Mouse (Mus musculus): ENCODE data around the gene Aarsd1. TPM values are rescaled to one million over a fixed set of nuclear protein-coding genes. Genes with fewer than 3 reads are reported as not detected.

Gene Aarsd1
- polyA plus RNA-seq, 1 experiment from 2014 or later: 85.3 TPM

- Histone ChIP-seq H3K36me3 (no peaks in the 10 kb centered on the region), H3K9ac (no peak overlapping the region), H3K4me1 (no peaks in the 10 kb centered on the region), H3K4me2 (replicated peaks) (no peak overlapping the region), H3K27ac (no peak overlapping the region), H3K9me3 (no peaks in the 10 kb centered on the region), H3K27me3 (replicated peaks) (no peaks in the 10 kb centered on the region), H3K4me3 (no peak overlapping the region)
- 65% methylated on average over 3 of the region's 3 CpGs for WGBS
- no peak for ATAC-seq (ENCODE audit: low FRiP score, low read depth)
Measured at GRCm38 (mm10) chr11:101360651-101361113, 56.7 kb downstream of the Aarsd1 start.

- H3K27me3 ChIP-seq (replicated peaks): no peaks in the 10 kb centered on the region
- H3K27ac ChIP-seq: no peak overlapping the region
- no peak for ATAC-seq (ENCODE audit: low FRiP score, low read depth)
- no peak overlapping the region for H3K4me3 ChIP-seq
- no peaks in the 10 kb centered on the region for H3K4me1 ChIP-seq
- no peak overlapping the region for H3K9ac ChIP-seq
- H3K9me3 ChIP-seq: no peaks in the 10 kb centered on the region
- H3K36me3 ChIP-seq: no peaks in the 10 kb centered on the region
- H3K4me2 ChIP-seq (replicated peaks): no peak overlapping the region
- WGBS: 71% methylated on average over 9 of the region's 9 CpGs
Measured at GRCm38 (mm10) chr11:101359776-101360175, 57.6 kb downstream of the Aarsd1 start.

GRCm38 (mm10) chr11:101357505-101358182 is 59.8 kb downstream of the Aarsd1 start:
- Histone ChIP-seq H3K36me3 (no peaks in the 10 kb centered on the region), H3K27me3 (replicated peaks) (no peaks in the 10 kb centered on the region), H3K27ac (no peak overlapping the region), H3K4me3 (no peak overlapping the region), H3K4me1 (no peaks in the 10 kb centered on the region), H3K4me2 (replicated peaks) (no peak overlapping the region), H3K9ac (no peak overlapping the region), H3K9me3 (no peaks in the 10 kb centered on the region)
- ATAC-seq (ENCODE audit: low FRiP score, low read depth): no peak
- WGBS: 86% methylated on average over 3 of the region's 3 CpGs

Small RNAs within 50 kb of the gene (microRNA-seq; reads per million reads assigned to microRNA genes)
- gene Mir6929: not detected

Other genes with a start within 250 kb of the Aarsd1 start
- 1.7 and 2.2 TPM in 2 replicates for gene Cntnap1, start 247.1 kb downstream of the Aarsd1 start, polyA plus RNA-seq (2016; fragmentation: Nextera tagmentation; extraction: Ambion mirVana)
- 16.1 and 17.1 TPM in 2 replicates for gene Plekhh3, start 246.3 kb downstream of the Aarsd1 start, polyA plus RNA-seq (2016; fragmentation: Nextera tagmentation; extraction: Ambion mirVana)
- 0.29 and 0.37 TPM in 2 replicates for gene Ccr10, start 242.2 kb downstream of the Aarsd1 start, polyA plus RNA-seq (2016; fragmentation: Nextera tagmentation; extraction: Ambion mirVana)
- gene Ezh1, start 191.2 kb downstream of the Aarsd1 start, polyA plus RNA-seq (2016; fragmentation: Nextera tagmentation; extraction: Ambion mirVana): 14.1 and 14.3 TPM in 2 replicates
- gene Ramp2, start 171.6 kb downstream of the Aarsd1 start, polyA plus RNA-seq (2016; fragmentation: Nextera tagmentation; extraction: Ambion mirVana): 73.4 and 79.4 TPM in 2 replicates
- 101 and 103 TPM in 2 replicates for gene Vps25, start 163.9 kb downstream of the Aarsd1 start, polyA plus RNA-seq (2016; fragmentation: Nextera tagmentation; extraction: Ambion mirVana)
- 6.2 and 7.5 TPM in 2 replicates for gene Wnk4, start 157.0 kb downstream of the Aarsd1 start, polyA plus RNA-seq (2016; fragmentation: Nextera tagmentation; extraction: Ambion mirVana)
- gene Cntd1, start 138.6 kb downstream of the Aarsd1 start, polyA plus RNA-seq (2016; fragmentation: Nextera tagmentation; extraction: Ambion mirVana): 1.1 and 1.3 TPM in 2 replicates
- gene Coa3, start 138.5 kb downstream of the Aarsd1 start, polyA plus RNA-seq (2016; fragmentation: Nextera tagmentation; extraction: Ambion mirVana): 201 and 213 TPM in 2 replicates
- gene Becn1, start 115.3 kb downstream of the Aarsd1 start, polyA plus RNA-seq (2016; fragmentation: Nextera tagmentation; extraction: Ambion mirVana): 168 and 174 TPM in 2 replicates
- gene Psme3, start 101.4 kb downstream of the Aarsd1 start, polyA plus RNA-seq (2016; fragmentation: Nextera tagmentation; extraction: Ambion mirVana): 155 and 168 TPM in 2 replicates
- gene Aoc2, start 92.6 kb downstream of the Aarsd1 start, polyA plus RNA-seq (2016; fragmentation: Nextera tagmentation; extraction: Ambion mirVana): 2.5 and 3.0 TPM in 2 replicates
- gene Aoc3, start 87.0 kb downstream of the Aarsd1 start, polyA plus RNA-seq (2016; fragmentation: Nextera tagmentation; extraction: Ambion mirVana): not detected in 2 replicates
- not detected in 2 replicates for gene G6pc, start 50.1 kb downstream of the Aarsd1 start, polyA plus RNA-seq (2016; fragmentation: Nextera tagmentation; extraction: Ambion mirVana)
- 6.7 and 10.0 TPM in 2 replicates for gene Gm27029, start 7.2 kb upstream of the Aarsd1 start, polyA plus RNA-seq (2016; fragmentation: Nextera tagmentation; extraction: Ambion mirVana)
- 28.2 and 29.0 TPM in 2 replicates for gene Rundc1, start 7.5 kb upstream of the Aarsd1 start, polyA plus RNA-seq (2016; fragmentation: Nextera tagmentation; extraction: Ambion mirVana)
- gene Ptges3l, start 7.7 kb upstream of the Aarsd1 start, polyA plus RNA-seq (2016; fragmentation: Nextera tagmentation; extraction: Ambion mirVana): 3.2 and 4.4 TPM in 2 replicates
- gene Rpl27, start 24.7 kb upstream of the Aarsd1 start, polyA plus RNA-seq (2016; fragmentation: Nextera tagmentation; extraction: Ambion mirVana): 327 and 346 TPM in 2 replicates
- gene Ifi35, start 30.8 kb upstream of the Aarsd1 start, polyA plus RNA-seq (2016; fragmentation: Nextera tagmentation; extraction: Ambion mirVana): 3.4 and 4.3 TPM in 2 replicates
- 84.0 and 99.7 TPM in 2 replicates for gene Rnd2, start 47.4 kb upstream of the Aarsd1 start, polyA plus RNA-seq (2016; fragmentation: Nextera tagmentation; extraction: Ambion mirVana)
- 71.6 and 75.1 TPM in 2 replicates for gene Vat1, start 48.6 kb upstream of the Aarsd1 start, polyA plus RNA-seq (2016; fragmentation: Nextera tagmentation; extraction: Ambion mirVana)
- 10.0 TPM in 2 replicates for gene Brca1, start 134.3 kb upstream of the Aarsd1 start, polyA plus RNA-seq (2016; fragmentation: Nextera tagmentation; extraction: Ambion mirVana)
- 116 and 123 TPM in 2 replicates for gene Nbr1, start 134.5 kb upstream of the Aarsd1 start, polyA plus RNA-seq (2016; fragmentation: Nextera tagmentation; extraction: Ambion mirVana)
- 2.8 TPM in 2 replicates for gene Tmem106a, start 164.6 kb upstream of the Aarsd1 start, polyA plus RNA-seq (2016; fragmentation: Nextera tagmentation; extraction: Ambion mirVana)
- not detected in 2 replicates for gene Gm11634, start 181.6 kb upstream of the Aarsd1 start, polyA plus RNA-seq (2016; fragmentation: Nextera tagmentation; extraction: Ambion mirVana)
- gene Rdm1, start 209.6 kb upstream of the Aarsd1 start, polyA plus RNA-seq (2016; fragmentation: Nextera tagmentation; extraction: Ambion mirVana): 28.3 and 35.0 TPM in 2 replicates
- 23.1 and 24.7 TPM in 2 replicates for gene Arl4d, start 247.9 kb upstream of the Aarsd1 start, polyA plus RNA-seq (2016; fragmentation: Nextera tagmentation; extraction: Ambion mirVana)